Mouse (Mus musculus) brain, embryonic 14.5 days (tissue): Measurements from ENCODE around the gene Ccni.

Experiments
- CTCF ChIP-seq: fragments of 200-500 bp; IDR thresholded peaks from 2 replicates; pipeline ENCODE4 v1.5.1; 2012; ENCODE audit warnings: inconsistent platforms, mild to moderate bottlenecking, moderate library complexity, borderline replicate concordance; ENCODE audit not compliant: insufficient read depth, insufficient read length; ENCODE audit errors: extremely low read depth
- POLR2A ChIP-seq: fragments of 200-500 bp; IDR thresholded peaks from 2 replicates; pipeline ENCODE4 v1.6.1; 2012; ENCODE audit warnings: mild to moderate bottlenecking, inconsistent platforms, borderline replicate concordance; ENCODE audit not compliant: poor library complexity, insufficient read depth, insufficient read length, severe bottlenecking; ENCODE audit errors: extremely low read depth

DNA sequence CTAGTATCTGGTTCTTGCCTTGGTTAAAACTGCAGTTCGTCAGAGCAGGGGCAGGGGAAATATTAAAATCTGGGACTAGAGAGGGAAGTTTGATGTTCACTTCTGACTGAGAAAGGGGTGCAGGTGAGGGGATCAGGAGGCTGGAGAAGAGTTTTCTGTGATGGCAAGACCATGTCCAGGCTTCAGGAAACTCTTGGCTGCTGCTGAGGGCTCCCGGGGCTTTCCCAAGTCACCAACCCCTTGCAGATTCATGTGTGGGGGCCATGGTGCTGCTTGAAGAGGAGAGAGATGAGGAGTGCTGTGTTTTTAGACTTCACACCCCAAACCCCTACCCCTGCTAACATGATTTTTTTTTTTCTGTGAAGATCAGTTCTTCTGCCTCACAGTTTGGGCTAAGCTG is 28.3 kb upstream of the Ccni start:
- TF ChIP-seq CTCF (no peak), POLR2A (no peak)
